In genomic region chrX:8921813-8922607, GRCm38 (mm10) we compare ENCODE assay signal across 9 mouse cellular contexts. TPM values are rescaled to one million over a fixed set of nuclear protein-coding genes. Genes with fewer than 3 reads are reported as not detected.
DNase-seq lines count a peak whose midpoint lies in the region; ATAC-seq and TF ChIP-seq lines count a peak whose summit lies in the region.
"Had no signal": no experiment of that assay in that cellular context is flagged by ENCODE, and none has a peak within 500 bp of the region (broad histone marks: within the 10 kb centered on the region; RNA-seq: fewer than 3 reads in every experiment).

No protein-coding gene starts in this region.

- H3K4me3 ChIP-seq in forebrain, postnatal 0 days (ENCODE audit: low read depth, low read length) = no peak overlapping the region
- no peak overlapping the region for H3K4me3 ChIP-seq in forebrain, embryonic 11.5 days (ENCODE audit: low read depth, low read length)
- no peak overlapping the region for H3K4me3 ChIP-seq in liver, adult 2 months (ENCODE audit: insufficient read depth, low read depth, low read length)
- H3K4me3 ChIP-seq in liver, embryonic 12.5 days = no peak overlapping the region
- H3K4me3 ChIP-seq: limb, embryonic 12.5 days had no signal

- no peak overlapping the region for H3K9ac ChIP-seq in forebrain, postnatal 0 days
- H3K9ac ChIP-seq in forebrain, embryonic 11.5 days (ENCODE audit: low read length) = no peak overlapping the region
- H3K9ac ChIP-seq in liver, adult 2 months (ENCODE audit: low read depth, low read length) = no peak overlapping the region
- H3K9ac ChIP-seq in liver, embryonic 12.5 days = no peak overlapping the region
- H3K9ac ChIP-seq: limb, embryonic 12.5 days had no signal

- WGBS in forebrain, postnatal 0 days = 61% methylated on average over 9 of the region's 9 CpGs
- 61% methylated on average over 9 of the region's 9 CpGs for WGBS in forebrain, embryonic 11.5 days
- WGBS in liver, adult 2 months = 39% methylated on average over 9 of the region's 9 CpGs
- WGBS in liver, embryonic 12.5 days (ENCODE audit: insufficient replicate concordance) = 41% methylated on average over 9 of the region's 9 CpGs

- H3K4me2 ChIP-seq in forebrain, postnatal 0 days (ENCODE audit: low read depth) = no peak overlapping the region
- H3K4me2 ChIP-seq in forebrain, embryonic 11.5 days (ENCODE audit: low read depth, low read length, severe bottlenecking) = no peak overlapping the region
- no peak overlapping the region for H3K4me2 ChIP-seq in liver, embryonic 12.5 days
- H3K4me2 ChIP-seq: limb, embryonic 12.5 days had no signal

- no peaks in the 10 kb centered on the region for H3K36me3 ChIP-seq in forebrain, postnatal 0 days (ENCODE audit: insufficient read depth)
- H3K36me3 ChIP-seq in forebrain, embryonic 11.5 days (ENCODE audit: control insufficient read depth, insufficient read depth, low read length) = no peaks in the 10 kb centered on the region
- no peaks in the 10 kb centered on the region for H3K36me3 ChIP-seq in liver, adult 2 months (ENCODE audit: control insufficient read depth, insufficient read depth, low read length)
- no peaks in the 10 kb centered on the region for H3K36me3 ChIP-seq in liver, embryonic 12.5 days
- H3K36me3 ChIP-seq: limb, embryonic 12.5 days had no signal

- TF ChIP-seq POLR2A in liver, adult 2 months (IDR thresholded peaks at IDR 0.05; ENCODE audit: extremely low read depth, insufficient read depth, low read length) = no peak

- no peaks in the 10 kb centered on the region for H3K9me3 ChIP-seq in forebrain, postnatal 0 days (ENCODE audit: low read length)
- no peaks in the 10 kb centered on the region for H3K9me3 ChIP-seq in forebrain, embryonic 11.5 days (ENCODE audit: control insufficient read depth, low read length)
- H3K9me3 ChIP-seq in liver, embryonic 12.5 days (replicated peaks) = no peaks in the 10 kb centered on the region
- H3K9me3 ChIP-seq: limb, embryonic 12.5 days had no signal

- DNase-seq in forebrain, postnatal 0 days = peak; percentile 17
- DNase-seq in forebrain, embryonic 11.5 days (ENCODE audit: low spot score) = no peak
- DNase-seq in liver, adult 2 months (ENCODE audit: extremely low read depth, low read depth, low spot score) = peak; percentile 0
- peak; percentile 4 for DNase-seq in NIH3T3 (ENCODE audit: low read depth)
- DNase-seq in lung, postnatal 10 days = peak; percentile 1
- DNase-seq in urinary bladder, postnatal 14 days (ENCODE audit: low spot score) = no peak
- DNase-seq in yolk sac, embryonic 10.5 days (ENCODE audit: low spot score) = no peak

- H3K27ac ChIP-seq in forebrain, postnatal 0 days (ENCODE audit: low read depth, low read length) = no peak overlapping the region
- H3K27ac ChIP-seq in forebrain, embryonic 11.5 days (ENCODE audit: low read depth, low read length) = no peak overlapping the region
- H3K27ac ChIP-seq in liver, adult 2 months (replicated peaks; ENCODE audit: insufficient read depth, low read depth, low read length) = no peak overlapping the region
- H3K27ac ChIP-seq in liver, embryonic 12.5 days = no peak overlapping the region
- H3K27ac ChIP-seq: limb, embryonic 12.5 days had no signal

- H3K27me3 ChIP-seq in forebrain, postnatal 0 days (ENCODE audit: insufficient read depth, low read length) = no peaks in the 10 kb centered on the region
- H3K27me3 ChIP-seq in forebrain, embryonic 11.5 days (ENCODE audit: control insufficient read depth, insufficient read depth, low read length) = no peaks in the 10 kb centered on the region
- no peaks in the 10 kb centered on the region for H3K27me3 ChIP-seq in liver, adult 2 months (ENCODE audit: control insufficient read depth, insufficient read depth, low read length)
- no peaks in the 10 kb centered on the region for H3K27me3 ChIP-seq in liver, embryonic 12.5 days (replicated peaks)
- H3K27me3 ChIP-seq: limb, embryonic 12.5 days had no signal

- H3K79me2 ChIP-seq in liver, adult 2 months (ENCODE audit: control insufficient read depth, insufficient read depth, low read length) = no peaks in the 10 kb centered on the region

- H3K4me1 ChIP-seq in forebrain, postnatal 0 days (ENCODE audit: insufficient read depth) = no peaks in the 10 kb centered on the region
- H3K4me1 ChIP-seq in forebrain, embryonic 11.5 days (replicated peaks; ENCODE audit: control insufficient read depth, insufficient read depth, low read length) = no peaks in the 10 kb centered on the region
- H3K4me1 ChIP-seq in liver, adult 2 months (ENCODE audit: control insufficient read depth, insufficient read depth, low read length) = no peaks in the 10 kb centered on the region
- H3K4me1 ChIP-seq in liver, embryonic 12.5 days = no peaks in the 10 kb centered on the region
- H3K4me1 ChIP-seq: limb, embryonic 12.5 days had no signal

- peak; percentile 64; the same call in 1 of the 2 replicates for ATAC-seq in forebrain, postnatal 0 days
- no peak for ATAC-seq in forebrain, embryonic 11.5 days (replicated peaks; ENCODE audit: low FRiP score)
- ATAC-seq in liver, embryonic 12.5 days = no peak

- peak; percentile 45 for TF ChIP-seq CTCF in forebrain, postnatal 0 days (IDR thresholded peaks at IDR 0.05; ENCODE audit: low read depth)
- peak; percentile 44 for TF ChIP-seq CTCF in liver, adult 2 months (IDR thresholded peaks at IDR 0.05; ENCODE audit: low read depth, low read length)

RNA-seq across cellular contexts. Expression of gene B630019K06Rik, which starts 29.8 kb away (rescaled TPM):
- 40.1 and 60.1 TPM in 2 replicates for total RNA-seq in forebrain, postnatal 0 days (2014; rRNA removed)
- polyA plus RNA-seq in forebrain, postnatal 0 days (2015; fragmentation: Nextera tagmentation; extraction: Ambion mirVana) = 18.3 and 27.1 TPM in 2 replicates
- polyA plus RNA-seq in forebrain, embryonic 11.5 days (2014; fragmentation: Nextera tagmentation; extraction: Ambion mirVana) = 6.3 and 7.1 TPM in 2 replicates
- 0.18 and 0.47 TPM in 2 replicates for total RNA-seq in liver, adult 2 months (2014; rRNA removed)
- polyA plus RNA-seq in liver, adult 2 months (2012; rRNA removed) = 0.21 and 0.60 TPM in 2 replicates
- polyA plus RNA-seq in liver, embryonic 12.5 days (2016; fragmentation: Nextera tagmentation; extraction: Ambion mirVana) = 0.32 and 0.49 TPM in 2 replicates

RNA-seq across cellular contexts. Expression of gene Fthl17b, which starts 40.8 kb away (rescaled TPM):
- total RNA-seq in forebrain, postnatal 0 days (2014; rRNA removed) = not detected in 2 replicates
- not detected in 2 replicates for polyA plus RNA-seq in forebrain, postnatal 0 days (2015; fragmentation: Nextera tagmentation; extraction: Ambion mirVana)
- not detected in 2 replicates for polyA plus RNA-seq in forebrain, embryonic 11.5 days (2014; fragmentation: Nextera tagmentation; extraction: Ambion mirVana)
- total RNA-seq in liver, adult 2 months (2014; rRNA removed) = not detected in 2 replicates
- polyA plus RNA-seq in liver, adult 2 months (2012; rRNA removed) = not detected in 2 replicates
- not detected in 2 replicates for polyA plus RNA-seq in liver, embryonic 12.5 days (2016; fragmentation: Nextera tagmentation; extraction: Ambion mirVana)
- polyA plus RNA-seq: limb, embryonic 12.5 days had no signal

RNA-seq across cellular contexts. Expression of gene Gm5751, which starts 48.0 kb away (rescaled TPM):
- not detected in 2 replicates for total RNA-seq in forebrain, postnatal 0 days (2014; rRNA removed)
- polyA plus RNA-seq in forebrain, postnatal 0 days (2015; fragmentation: Nextera tagmentation; extraction: Ambion mirVana) = not detected in 2 replicates
- polyA plus RNA-seq in forebrain, embryonic 11.5 days (2014; fragmentation: Nextera tagmentation; extraction: Ambion mirVana) = not detected in 2 replicates
- not detected in 2 replicates for total RNA-seq in liver, adult 2 months (2014; rRNA removed)
- not detected in 2 replicates for polyA plus RNA-seq in liver, adult 2 months (2012; rRNA removed)
- not detected in 2 replicates for polyA plus RNA-seq in liver, embryonic 12.5 days (2016; fragmentation: Nextera tagmentation; extraction: Ambion mirVana)
- polyA plus RNA-seq: limb, embryonic 12.5 days had no signal

RNA-seq across cellular contexts. Expression of gene Fthl17c, which starts 54.3 kb away (rescaled TPM):
- not detected in 2 replicates for total RNA-seq in forebrain, postnatal 0 days (2014; rRNA removed)
- not detected in 2 replicates for polyA plus RNA-seq in forebrain, postnatal 0 days (2015; fragmentation: Nextera tagmentation; extraction: Ambion mirVana)
- polyA plus RNA-seq in forebrain, embryonic 11.5 days (2014; fragmentation: Nextera tagmentation; extraction: Ambion mirVana) = not detected in 2 replicates
- total RNA-seq in liver, adult 2 months (2014; rRNA removed) = not detected in 2 replicates
- polyA plus RNA-seq in liver, adult 2 months (2012; rRNA removed) = not detected in 2 replicates
- not detected in 2 replicates for polyA plus RNA-seq in liver, embryonic 12.5 days (2016; fragmentation: Nextera tagmentation; extraction: Ambion mirVana)
- polyA plus RNA-seq: limb, embryonic 12.5 days had no signal

Comparison
In these comparisons a context has a peak if more than half of its experiments do, and no peak if none do; other contexts are left out.
1. DNase-seq: peak in forebrain, postnatal 0 days (single experiment), liver, adult 2 months (single experiment), NIH3T3 (single experiment) and lung, postnatal 10 days (single experiment); none in forebrain, embryonic 11.5 days (single experiment), urinary bladder, postnatal 14 days (single experiment) and yolk sac, embryonic 10.5 days (single experiment).